Mouse (Mus musculus) Patski (cell line): ENCODE results near the gene Hoxc5. TPM values are rescaled to one million over a fixed set of nuclear protein-coding genes. Genes with fewer than 3 reads are reported as not detected.

Experiments used
- ATAC-seq: fragments of 100-300 bp; one replicate; pipeline ENCODE4 v1.8.0; 2021
- CTCF ChIA-PET: fragments of 350-600 bp; sonication (Branson Sonifier 250); formaldehyde crosslinking; loops from one replicate; lab custom pipeline; 2022; ENCODE audit warnings: inconsistent platforms; lab: Charles Lee
- POLR2A ChIA-PET: fragments of 350-600 bp; sonication (Branson Sonifier 250); formaldehyde crosslinking; loops from one replicate; lab custom pipeline; 2022; ENCODE audit warnings: antibody characterized with exemption, inconsistent platforms; lab: Charles Lee
- DNase-seq: peaks from one replicate; pipeline ENCODE4 v3.0.0-alpha.2; 2011; ENCODE audit warnings: low read depth, low spot score
- H3K27me3 ChIP-seq: fragments of 371-371 bp; one replicate; pipeline ENCODE4 v1.5.1; 2021
- CTCF ChIP-seq: fragments of 100-300 bp; IDR thresholded peaks from one replicate; pipeline ENCODE4 v1.5.1; 2021
- in situ Hi-C: fragments of 300-500 bp; cut with MboI; formaldehyde crosslinking; loops from 3 replicates; pipeline ENCODE4 v1.11.1; 2018; ENCODE audit warnings: low pct_unique_long_range_greater_than_20kb, mixed read lengths
- polyA plus RNA-seq: library from polyadenylated mRNA; unstranded; gene quantifications from one replicate; pipeline ENCODE4 v1.2.3, GENCODE M21; 2021

Gene Hoxc5
- polyA plus RNA-seq, 1 experiment from 2014 or later, result 0.56 TPM

DNA sequence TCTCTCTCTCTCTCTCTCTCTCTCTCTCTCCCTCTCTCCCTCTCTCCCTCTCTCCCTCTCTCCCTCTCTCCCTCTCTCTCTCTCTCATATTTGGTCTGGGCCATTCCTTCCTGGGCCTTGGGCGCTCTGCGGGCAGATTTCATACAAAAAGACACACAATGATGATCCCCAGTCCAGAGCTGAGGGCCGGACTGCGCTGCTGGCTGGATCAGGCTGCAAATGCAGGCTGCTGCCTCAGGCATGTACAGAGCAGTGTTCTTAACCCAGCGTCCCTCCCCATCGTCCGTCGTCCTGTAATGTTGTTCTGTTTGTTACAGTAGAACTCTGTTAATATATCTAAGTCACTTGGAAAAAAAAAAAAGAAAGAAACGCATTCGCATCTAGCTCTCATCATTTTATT lies 17.3 kb downstream of the Hoxc5 start:
- in situ Hi-C loops, result loop anchor here (10.0 kb wide), 1 partner anchor 330 kb away; the partner anchor contains the start of gene Gpr84
- ChIA-PET CTCF (interaction anchor here (1.1 to 8.2 kb wide), 2 partner anchors 18 to 194 kb away, joined by 3 to 63 read pairs; partner anchors contain the start of genes Hoxc10 and Hoxc5), POLR2A (interaction anchor here (0.6 kb wide), 1 partner anchor 94 kb away, joined by 5 read pairs; no protein-coding TSS in a partner anchor)
- DNase-seq (no peak), ATAC-seq (no peak)
- H3K27me3 ChIP-seq, result no peaks in the 10 kb centered on the region
- no peak for TF ChIP-seq CTCF

- ATAC-seq (no peak), DNase-seq (no peak)
- no peaks in the 10 kb centered on the region for H3K27me3 ChIP-seq
- ChIA-PET POLR2A (interaction anchor here (0.6 kb wide), 1 partner anchor 93 kb away, joined by 5 read pairs; no protein-coding TSS in a partner anchor), CTCF (interaction anchor here (1.0 to 8.2 kb wide), 4 partner anchors 18 to 194 kb away, joined by 3 to 63 read pairs (median 18); partner anchors contain the start of genes Hoxc10 and Hoxc5)
- TF ChIP-seq CTCF, result no peak
- in situ Hi-C loops, result loop anchor here (5.0 to 10.0 kb wide), 2 partner anchors 187 to 330 kb away; partner anchors contain the start of gene Gpr84
Measured at GRCm38 (mm10) chr15:102984925-102985324, 17.7 kb downstream of the Hoxc5 start.

DNA sequence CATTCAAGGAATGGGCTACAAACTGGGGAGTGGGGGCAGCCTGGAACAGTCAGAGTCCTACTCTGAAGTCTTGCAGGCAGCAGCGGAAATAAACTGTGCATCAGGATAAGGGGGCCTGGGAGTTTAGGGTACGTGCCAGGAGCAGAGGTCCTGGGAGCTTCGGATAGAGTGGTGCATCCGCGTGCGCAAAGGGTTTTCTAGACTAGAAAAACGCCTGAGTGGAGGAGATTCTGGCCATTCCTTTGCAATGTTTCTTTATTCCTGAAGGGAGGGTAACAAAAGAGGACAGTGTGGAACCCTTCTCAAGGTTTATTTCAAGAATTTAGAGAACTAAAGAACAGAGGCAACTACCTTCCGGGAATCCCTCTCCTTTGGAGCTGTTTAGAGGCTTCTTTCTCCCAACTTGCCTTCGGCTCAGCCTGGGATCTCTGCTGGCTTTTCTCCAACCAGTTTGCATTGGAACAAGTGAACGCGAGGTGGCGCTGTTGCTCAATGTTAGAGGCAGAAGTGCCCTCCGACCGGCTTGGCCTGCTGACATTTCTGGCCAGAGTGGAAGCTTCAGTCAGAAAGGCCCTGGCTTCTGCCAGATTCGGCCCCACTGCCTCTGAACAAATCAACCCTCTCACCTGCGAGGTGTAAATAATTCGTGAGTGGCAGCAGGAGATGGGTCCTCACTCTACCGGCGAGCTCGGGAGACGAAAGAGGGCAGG lies 20.0 kb downstream of the Hoxc5 start:
- ChIA-PET CTCF (interaction anchor here (0.6 to 3.9 kb wide), 17 partner anchors 10 to 605 kb away, joined by 3 to 31 read pairs (median 4); partner anchors contain the start of genes Hoxc10 and Hoxc6), POLR2A (interaction anchor here (0.6 to 0.8 kb wide), 2 partner anchors 12 to 135 kb away, joined by 3 read pairs; no protein-coding TSS in a partner anchor)
- H3K27me3 ChIP-seq, result peaks cover 4% of the 10 kb centered on the region
- ATAC-seq (peak; percentile 61), DNase-seq (no peak)
- in situ Hi-C loops, result loop anchor here (5.0 to 10.0 kb wide), 2 partner anchors 185 to 328 kb away; partner anchors contain the start of gene Gpr84
- TF ChIP-seq CTCF, result peak; percentile 95

DNA sequence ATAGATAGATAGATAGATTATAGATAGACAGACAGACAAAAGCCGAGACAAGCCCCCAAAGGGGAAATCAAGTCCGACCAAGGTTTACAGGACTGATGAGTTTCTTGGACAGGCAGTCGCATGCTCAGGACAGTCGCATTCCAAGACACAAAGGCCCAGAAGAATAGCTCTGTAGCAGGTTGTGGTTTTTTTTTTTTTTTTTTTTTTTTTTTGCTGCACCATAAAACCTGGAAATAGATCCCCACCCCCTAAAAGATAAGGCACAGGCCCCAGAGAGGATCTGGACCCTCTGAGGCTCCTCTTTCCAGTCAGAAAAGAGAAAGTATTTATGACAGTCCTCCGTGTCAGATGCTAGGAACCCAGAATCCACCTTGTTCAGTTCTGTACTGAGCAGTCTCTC lies 20.8 kb downstream of the Hoxc5 start:
- POLR2A ChIA-PET, result interaction anchor here (0.6 kb wide), 1 partner anchor 134 kb away, joined by 3 read pairs; no protein-coding TSS in a partner anchor
- TF ChIP-seq CTCF, result no peak
- DNase-seq (no peak), ATAC-seq (no peak)
- in situ Hi-C loops, result loop anchor here (5.0 to 10.0 kb wide), 2 partner anchors 184 to 327 kb away; partner anchors contain the start of gene Gpr84
- CTCF ChIA-PET, result interaction anchor here (0.6 to 3.9 kb wide), 17 partner anchors 9 to 606 kb away, joined by 3 to 31 read pairs (median 4); partner anchors contain the start of genes Hoxc10 and Hoxc6
- H3K27me3 ChIP-seq, result peaks cover 4% of the 10 kb centered on the region

- CTCF ChIA-PET, result interaction anchor here (1.1 to 1.3 kb wide), 3 partner anchors 175 to 187 kb away, joined by 3 to 5 read pairs (median 5); no protein-coding TSS in a partner anchor
- in situ Hi-C loops, result no loop called here
Measured at GRCm38 (mm10) chr15:102990461-102991397, 23.5 kb downstream of the Hoxc5 start, which contains the start of gene Hoxc8. TSS of gene Hoxc8 (plus strand) at chr15:102990607.

DNA sequence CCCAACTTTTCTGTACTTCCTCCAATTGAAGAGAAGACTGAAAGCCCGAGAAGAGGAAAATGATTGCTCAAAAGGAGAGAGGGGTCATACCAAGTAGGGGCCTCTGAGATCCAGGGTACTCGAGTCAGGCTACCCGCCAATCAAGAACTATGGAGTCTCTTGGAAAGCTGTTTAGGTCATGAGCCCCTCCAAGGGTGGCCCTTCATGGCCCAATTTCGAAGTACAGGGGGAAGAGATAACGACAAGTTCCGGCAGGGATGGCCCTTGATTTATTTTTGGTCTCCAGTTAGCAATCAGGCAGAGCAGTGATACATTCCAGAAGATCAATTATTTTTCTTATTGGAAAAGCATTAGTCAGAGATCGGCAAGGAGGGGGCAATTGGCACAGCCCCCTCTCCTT lies 24.5 kb downstream of the Hoxc5 start:
- no peak for TF ChIP-seq CTCF
- CTCF ChIA-PET, result interaction anchor here (1.3 kb wide), 1 partner anchor 185 kb away, joined by 5 read pairs; no protein-coding TSS in a partner anchor
- H3K27me3 ChIP-seq, result peaks cover 4% of the 10 kb centered on the region
- POLR2A ChIA-PET, result no interaction called here
- in situ Hi-C loops, result no loop called here
- DNase-seq, result no peak
- ATAC-seq, result no peak

More at GRCm38 (mm10) chr15:102990461-102991397, 23.5 kb downstream of the Hoxc5 start, which contains the start of gene Hoxc8:
- DNase-seq (no peak), ATAC-seq (no peak)
- no peak for TF ChIP-seq CTCF
- POLR2A ChIA-PET, result interaction anchor here (0.6 kb wide), 1 partner anchor 24 kb away, joined by 3 read pairs; the partner anchor contains the start of gene Hoxc5
- peaks cover 4% of the 10 kb centered on the region for H3K27me3 ChIP-seq

GRCm38 (mm10) chr15:102992206-102992605 lies 25.0 kb downstream of the Hoxc5 start:
- ChIA-PET POLR2A (no interaction called here), CTCF (no interaction called here)
- peaks cover 4% of the 10 kb centered on the region for H3K27me3 ChIP-seq
- DNase-seq (no peak), ATAC-seq (no peak)
- no peak for TF ChIP-seq CTCF
- in situ Hi-C loops, result no loop called here

- ChIA-PET CTCF (no interaction called here), POLR2A (no interaction called here)
- no peak for TF ChIP-seq CTCF
- in situ Hi-C loops, result no loop called here
- H3K27me3 ChIP-seq, result peaks cover 4% of the 10 kb centered on the region
- DNase-seq, result no peak
- ATAC-seq, result no peak
Measured at GRCm38 (mm10) chr15:102992863-102993262, 25.6 kb downstream of the Hoxc5 start.

- in situ Hi-C loops, result no loop called here
- H3K27me3 ChIP-seq, result no peaks in the 10 kb centered on the region
- ATAC-seq (no peak), DNase-seq (no peak)
- no peak for TF ChIP-seq CTCF
- CTCF ChIA-PET, result interaction anchor here (1.8 kb wide), 1 partner anchor 9 kb away, joined by 8 read pairs; no protein-coding TSS in a partner anchor
- POLR2A ChIA-PET, result no interaction called here
Measured at GRCm38 (mm10) chr15:102996548-102996947, 29.3 kb downstream of the Hoxc5 start.
